22 mouse cellular contexts compared by ENCODE assay signal in genomic region chr1:152416306-152416904, GRCm38 (mm10). TPM values are rescaled to one million over a fixed set of nuclear protein-coding genes. Genes with fewer than 3 reads are reported as not detected.
DNase-seq lines count a peak whose midpoint lies in the region; ATAC-seq and TF ChIP-seq lines count a peak whose summit lies in the region.
"Had no signal": no experiment of that assay in that cellular context is flagged by ENCODE, and none has a peak within 500 bp of the region (broad histone marks: within the 10 kb centered on the region; RNA-seq: fewer than 3 reads in every experiment).

No protein-coding gene starts in this region.

- peaks cover 27% of the 10 kb centered on the region for H3K4me1 ChIP-seq in heart, embryonic 15.5 days (replicated peaks)
- peaks cover 14% of the 10 kb centered on the region for H3K4me1 ChIP-seq in kidney, embryonic 16.5 days (ENCODE audit: insufficient read depth, low read length)
- H3K4me1 ChIP-seq in lung, embryonic 16.5 days (replicated peaks; ENCODE audit: control insufficient read depth, insufficient read depth, low read length): peaks cover 13% of the 10 kb centered on the region
- H3K4me1 ChIP-seq in stomach, postnatal 0 days (replicated peaks; ENCODE audit: control insufficient read depth, insufficient read depth): no peaks in the 10 kb centered on the region
- peaks cover 6% of the 10 kb centered on the region; the same call in 1 of the 2 replicates for H3K4me1 ChIP-seq in forebrain, embryonic 12.5 days
- H3K4me1 ChIP-seq: embryonic facial prominence, embryonic 15.5 days; neural tube, embryonic 15.5 days; stomach, embryonic 15.5 days had no signal

- no peak overlapping the region for H3K4me2 ChIP-seq in heart, embryonic 15.5 days
- no peak overlapping the region for H3K4me2 ChIP-seq in kidney, embryonic 16.5 days (replicated peaks; ENCODE audit: low read depth, low read length)
- no peak overlapping the region for H3K4me2 ChIP-seq in lung, embryonic 16.5 days (ENCODE audit: low read depth, low read length)
- H3K4me2 ChIP-seq in stomach, postnatal 0 days (replicated peaks; ENCODE audit: low read depth): no peak overlapping the region
- no peak overlapping the region for H3K4me2 ChIP-seq in forebrain, embryonic 12.5 days
- H3K4me2 ChIP-seq: embryonic facial prominence, embryonic 15.5 days; forebrain, embryonic 15.5 days; limb, embryonic 15.5 days; midbrain, embryonic 11.5 days; neural tube, embryonic 15.5 days; stomach, embryonic 15.5 days had no signal

- WGBS in heart, embryonic 15.5 days: 48% methylated on average over 13 of the region's 13 CpGs
- WGBS in kidney, embryonic 16.5 days: 40% methylated on average over 13 of the region's 13 CpGs
- 43% methylated on average over 13 of the region's 13 CpGs for whole genome bisulfite sequencing in lung, embryonic 16.5 days
- 54% methylated on average over 13 of the region's 13 CpGs for WGBS in stomach, postnatal 0 days
- 90% methylated on average over 13 of the region's 13 CpGs for WGBS in forebrain, embryonic 12.5 days

- no peak overlapping the region for H3K4me3 ChIP-seq in heart, embryonic 15.5 days
- no peak overlapping the region for H3K4me3 ChIP-seq in kidney, embryonic 16.5 days (ENCODE audit: low read length)
- H3K4me3 ChIP-seq in lung, embryonic 16.5 days (ENCODE audit: low read length): no peak overlapping the region
- H3K4me3 ChIP-seq in stomach, postnatal 0 days (ENCODE audit: low read depth, low read length): no peak overlapping the region
- no peak overlapping the region for H3K4me3 ChIP-seq in forebrain, embryonic 12.5 days (replicated peaks)
- H3K4me3 ChIP-seq: embryonic facial prominence, embryonic 15.5 days; forebrain, embryonic 15.5 days; limb, embryonic 15.5 days; neural tube, embryonic 15.5 days; stomach, embryonic 15.5 days had no signal

- H3K27me3 ChIP-seq in heart, embryonic 15.5 days: no peaks in the 10 kb centered on the region
- no peaks in the 10 kb centered on the region for H3K27me3 ChIP-seq in kidney, embryonic 16.5 days (ENCODE audit: insufficient read depth, low read length)
- H3K27me3 ChIP-seq in lung, embryonic 16.5 days (ENCODE audit: control insufficient read depth, insufficient read depth, low read depth, low read length): no peaks in the 10 kb centered on the region
- no peaks in the 10 kb centered on the region for H3K27me3 ChIP-seq in stomach, postnatal 0 days (ENCODE audit: control insufficient read depth, insufficient read depth, low read length)
- H3K27me3 ChIP-seq in forebrain, embryonic 12.5 days: no peaks in the 10 kb centered on the region
- H3K27me3 ChIP-seq: embryonic facial prominence, embryonic 15.5 days; forebrain, embryonic 15.5 days; limb, embryonic 15.5 days; neural tube, embryonic 15.5 days; stomach, embryonic 15.5 days had no signal

- H3K36me3 ChIP-seq in heart, embryonic 15.5 days: no peaks in the 10 kb centered on the region
- 0 out of 2 replicates have a peak, but pooled peaks cover 5% of the 10 kb centered on the region for H3K36me3 ChIP-seq in kidney, embryonic 16.5 days (ENCODE audit: insufficient read depth, low read length)
- H3K36me3 ChIP-seq in lung, embryonic 16.5 days (ENCODE audit: control insufficient read depth, insufficient read depth, low read length): no peaks in the 10 kb centered on the region
- H3K36me3 ChIP-seq in stomach, postnatal 0 days (ENCODE audit: control insufficient read depth, insufficient read depth, low read length): no peaks in the 10 kb centered on the region
- H3K36me3 ChIP-seq in forebrain, embryonic 12.5 days (replicated peaks): no peaks in the 10 kb centered on the region
- H3K36me3 ChIP-seq: embryonic facial prominence, embryonic 15.5 days; forebrain, embryonic 15.5 days; neural tube, embryonic 15.5 days; stomach, embryonic 15.5 days had no signal

- TF ChIP-seq CTCF in stomach, postnatal 0 days (IDR thresholded peaks at IDR 0.05; ENCODE audit: low read depth): no peak

- 0 out of 2 replicates have a peak, but pooled peaks have one; percentile 18 for ATAC-seq in heart, embryonic 15.5 days (replicated peaks; ENCODE audit: insufficient number of reproducible peaks, insufficient read depth, low FRiP score, low read depth)
- peak; percentile 75; the same call in 1 of the 2 replicates for ATAC-seq in kidney, embryonic 16.5 days (ENCODE audit: low FRiP score, low TSS enrichment)
- peak; percentile 82 for ATAC-seq in lung, embryonic 16.5 days (ENCODE audit: low read depth)
- ATAC-seq in stomach, postnatal 0 days (ENCODE audit: low FRiP score, low TSS enrichment): 0 out of 2 replicates have a peak, but pooled peaks have one; percentile 29
- ATAC-seq in forebrain, embryonic 12.5 days (ENCODE audit: low FRiP score): no peak
- ATAC-seq: forebrain, embryonic 15.5 days; hindbrain, postnatal 0 days had no signal

- H3K27ac ChIP-seq in heart, embryonic 15.5 days: 0 out of 2 replicates have a peak overlapping the region, but pooled peaks have one; percentile 7
- H3K27ac ChIP-seq in kidney, embryonic 16.5 days (ENCODE audit: low read length): no peak overlapping the region
- H3K27ac ChIP-seq in lung, embryonic 16.5 days (ENCODE audit: low read length): peak overlapping the region; percentile 7; the same call in 1 of the 2 replicates
- H3K27ac ChIP-seq in stomach, postnatal 0 days (replicated peaks): no peak overlapping the region
- H3K27ac ChIP-seq in forebrain, embryonic 12.5 days: no peak overlapping the region
- H3K27ac ChIP-seq: embryonic facial prominence, embryonic 15.5 days; forebrain, embryonic 15.5 days; hindbrain, postnatal 0 days; limb, embryonic 15.5 days; liver, embryonic 14.5 days; neural tube, embryonic 15.5 days had no signal

- no peak overlapping the region for H3K9ac ChIP-seq in heart, embryonic 15.5 days
- H3K9ac ChIP-seq in kidney, embryonic 16.5 days (replicated peaks; ENCODE audit: low read length): no peak overlapping the region
- no peak overlapping the region for H3K9ac ChIP-seq in lung, embryonic 16.5 days (ENCODE audit: low read length)
- H3K9ac ChIP-seq in stomach, postnatal 0 days (ENCODE audit: low read length): no peak overlapping the region
- H3K9ac ChIP-seq in forebrain, embryonic 12.5 days: no peak overlapping the region
- H3K9ac ChIP-seq: embryonic facial prominence, embryonic 15.5 days; forebrain, embryonic 15.5 days; limb, embryonic 15.5 days; liver, embryonic 14.5 days; neural tube, embryonic 15.5 days; stomach, embryonic 15.5 days had no signal

- TF ChIP-seq EP300 in stomach, postnatal 0 days (optimal IDR thresholded peaks at IDR 0.05): no peak

- DNase-seq in heart, postnatal 25 days (ENCODE audit: low spot score): no peak
- no peak for DNase-seq in kidney, adult 8-10 months
- no peak for DNase-seq in lung, postnatal 25 days (ENCODE audit: low spot score)
- no peak for DNase-seq in stomach, postnatal 0 days (ENCODE audit: low spot score)
- DNase-seq: adrenal gland, postnatal 36 days; cerebellum, adult 9-10 months; left cerebral cortex, postnatal 4 days; right cerebral cortex, adult 18-20 months; right cerebral cortex, postnatal 4 days had no signal

- H3K9me3 ChIP-seq in heart, embryonic 15.5 days (replicated peaks): no peaks in the 10 kb centered on the region
- H3K9me3 ChIP-seq in kidney, embryonic 16.5 days (ENCODE audit: low read length): peaks cover 10% of the 10 kb centered on the region
- H3K9me3 ChIP-seq in lung, embryonic 16.5 days (ENCODE audit: control insufficient read depth, low read length): peaks cover 4% of the 10 kb centered on the region; the same call in 1 of the 2 replicates
- 0 out of 2 replicates have a peak, but pooled peaks cover 3% of the 10 kb centered on the region for H3K9me3 ChIP-seq in stomach, postnatal 0 days (ENCODE audit: control insufficient read depth, low read length)
- H3K9me3 ChIP-seq in forebrain, embryonic 12.5 days: peaks cover 4% of the 10 kb centered on the region
- H3K9me3 ChIP-seq: embryonic facial prominence, embryonic 15.5 days; limb, embryonic 15.5 days; neural tube, embryonic 15.5 days; stomach, embryonic 15.5 days had no signal

- intact Hi-C loops in heart, postnatal 25 days (cut with DNase I): no loop called here

RNA-seq across cellular contexts. Expression of gene Colgalt2, which starts 16.8 kb away (rescaled TPM):
- polyA plus RNA-seq in heart, embryonic 15.5 days (2015; fragmentation: Nextera tagmentation; extraction: Ambion mirVana): 1.8 and 2.1 TPM in 2 replicates
- total RNA-seq in heart, postnatal 25 days (2021): 1 to 10 TPM; 3.5 to 4.3 TPM
- 2.0 and 2.8 TPM in 2 replicates for polyA plus RNA-seq in kidney, embryonic 16.5 days (2015; fragmentation: Nextera tagmentation; extraction: Ambion mirVana)
- 1.1 and 1.3 TPM in 2 replicates for polyA plus RNA-seq in lung, embryonic 16.5 days (2015; fragmentation: Nextera tagmentation; extraction: Ambion mirVana)
- polyA plus RNA-seq in stomach, postnatal 0 days (2015; fragmentation: Nextera tagmentation; extraction: Ambion mirVana): 0.47 and 0.50 TPM in 2 replicates
- 1.5 and 2.1 TPM in 2 replicates for polyA plus RNA-seq in forebrain, embryonic 12.5 days (2016; fragmentation: Nextera tagmentation; extraction: Ambion mirVana)
- total RNA-seq: common myeloid progenitor, adult 5-6 weeks had no signal

RNA-seq across cellular contexts. Expression of gene Tsen15, which starts 29.9 kb away (rescaled TPM):
- polyA plus RNA-seq in heart, embryonic 15.5 days (2015; fragmentation: Nextera tagmentation; extraction: Ambion mirVana): 45.3 and 49.3 TPM in 2 replicates
- 10 to 100 TPM; 19.5 TPM for total RNA-seq in heart, postnatal 25 days (2021)
- polyA plus RNA-seq in kidney, embryonic 16.5 days (2015; fragmentation: Nextera tagmentation; extraction: Ambion mirVana): 88.0 and 94.5 TPM in 2 replicates
- polyA plus RNA-seq in lung, embryonic 16.5 days (2015; fragmentation: Nextera tagmentation; extraction: Ambion mirVana): 70.0 and 74.9 TPM in 2 replicates
- polyA plus RNA-seq in stomach, postnatal 0 days (2015; fragmentation: Nextera tagmentation; extraction: Ambion mirVana): 26.4 and 27.6 TPM in 2 replicates
- 52.0 and 57.4 TPM in 2 replicates for polyA plus RNA-seq in forebrain, embryonic 12.5 days (2016; fragmentation: Nextera tagmentation; extraction: Ambion mirVana)

Comparison
In these comparisons a context has a peak if more than half of its experiments do, and no peak if none do; other contexts are left out.
1. H3K27ac ChIP-seq: peak in heart, embryonic 15.5 days (single experiment) and lung, embryonic 16.5 days (single experiment); none in kidney, embryonic 16.5 days (single experiment), stomach, postnatal 0 days (single experiment) and forebrain, embryonic 12.5 days (single experiment).